Mouse (Mus musculus) ES-Bruce4 (cell line): ENCODE results near the gene Foxr1.

ENCODE experiments used
- CTCF ChIP-seq: IDR thresholded peaks from one replicate; pipeline ENCODE4 v1.8.1; 2011; ENCODE audit warnings: low read depth, low read length
- POLR2A ChIP-seq: IDR thresholded peaks from one replicate; pipeline ENCODE4 v1.8.1; 2011; ENCODE audit warnings: low read length; ENCODE audit not compliant: insufficient read depth

DNA sequence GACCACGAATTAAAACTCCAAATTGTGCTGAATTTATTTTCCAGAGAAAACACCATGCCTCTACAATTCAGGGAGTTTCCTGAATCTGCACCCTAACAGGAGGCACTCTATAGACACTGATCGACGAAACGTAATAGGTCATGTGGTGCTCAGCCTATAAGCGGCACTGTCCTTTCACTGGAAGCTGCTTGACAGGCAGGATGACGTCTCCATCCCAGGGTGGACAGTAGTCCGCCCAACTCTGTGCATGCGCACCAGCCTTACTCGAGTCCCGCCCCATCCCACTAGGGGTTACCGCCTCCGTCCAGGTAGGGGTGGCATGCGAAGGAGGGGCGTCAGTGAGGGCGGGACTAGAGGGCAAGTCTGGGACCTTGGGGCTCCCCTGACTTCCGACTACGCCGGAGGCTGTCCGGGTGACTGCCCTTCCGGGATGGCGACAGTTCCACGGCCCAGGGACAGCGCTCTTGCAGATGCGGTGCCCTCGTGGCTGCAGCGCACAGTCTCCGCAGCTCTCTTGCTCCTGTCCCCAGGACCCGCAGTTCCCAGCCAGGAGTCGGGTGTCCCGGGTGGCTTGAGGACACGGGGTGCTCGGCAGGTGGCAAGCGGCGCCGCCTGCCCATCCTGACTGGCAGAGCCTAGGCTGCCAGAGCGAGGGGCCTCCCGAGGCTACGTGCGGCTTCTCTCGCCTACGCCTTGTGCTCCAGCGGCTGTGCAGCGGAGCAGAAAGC, 44.1 kb downstream of the Foxr1 start, which contains the start of gene Slc37a4:
- TF ChIP-seq POLR2A (no peak), CTCF (no peak)
